Mouse (Mus musculus) c-Kit-positive CD71-positive TER-119-negative erythroid progenitor cells, embryonic 14.5 days (primary cell): ENCODE measurements at regions not wholly inside any gene's neighbourhood (a gene's known extent, or its start where the extent isn't known, plus 50 kb on each side); places are given as distances from the start of the nearest gene placed in this dataset.

ENCODE experiments used
- DNase-seq: peaks from one replicate; pipeline ENCODE4 v3.0.0-alpha.2; 2013; ENCODE audit warnings: low read depth

DNA sequence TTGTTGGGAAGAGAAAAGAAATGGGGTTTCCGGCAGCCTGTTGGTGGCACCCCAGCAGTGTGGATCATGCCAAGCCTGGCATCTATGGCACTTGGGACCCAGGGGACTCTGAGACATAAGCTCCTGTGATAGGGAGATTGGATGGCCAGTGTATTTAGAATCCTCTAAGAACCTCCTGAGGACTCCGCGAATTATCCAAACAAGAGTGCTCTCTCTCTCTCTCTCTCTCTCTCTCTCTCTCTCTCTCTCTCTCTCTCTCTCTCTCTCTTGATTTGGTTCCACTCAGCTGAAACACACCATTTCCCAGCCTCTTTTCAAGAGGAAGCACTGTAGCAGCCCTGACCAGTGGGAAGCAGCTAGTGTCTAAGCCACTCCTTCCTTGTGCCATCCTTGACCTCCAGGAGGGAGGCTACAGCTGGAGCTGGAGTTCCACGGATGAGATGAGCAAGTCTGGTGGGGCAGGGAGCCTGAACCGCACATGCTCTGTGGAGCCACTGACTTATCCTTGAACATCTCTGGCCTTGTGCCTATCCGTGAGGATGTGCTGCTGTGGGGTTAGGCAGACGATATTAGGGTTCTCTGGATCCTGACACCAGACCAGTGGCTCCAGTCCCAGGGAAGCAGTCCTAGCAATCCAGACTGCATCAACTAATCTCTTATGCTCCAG, 232.0 kb upstream of the Zmiz1 start:
- no peak for DNase-seq

GRCm38 (mm10) chr14:25228321-25229047, 230.5 kb upstream of the Zmiz1 start:
- no peak for DNase-seq

- no peak for DNase-seq
Measured at GRCm38 (mm10) chr14:25229569-25229968, 229.4 kb upstream of the Zmiz1 start.

GRCm38 (mm10) chr14:25231881-25232280, 227.1 kb upstream of the Zmiz1 start:
- no peak for DNase-seq

GRCm38 (mm10) chr14:25236421-25236973, 222.5 kb upstream of the Zmiz1 start:
- no peak for DNase-seq

- DNase-seq = no peak
Measured at GRCm38 (mm10) chr14:25239335-25239960, 219.5 kb upstream of the Zmiz1 start.

DNA sequence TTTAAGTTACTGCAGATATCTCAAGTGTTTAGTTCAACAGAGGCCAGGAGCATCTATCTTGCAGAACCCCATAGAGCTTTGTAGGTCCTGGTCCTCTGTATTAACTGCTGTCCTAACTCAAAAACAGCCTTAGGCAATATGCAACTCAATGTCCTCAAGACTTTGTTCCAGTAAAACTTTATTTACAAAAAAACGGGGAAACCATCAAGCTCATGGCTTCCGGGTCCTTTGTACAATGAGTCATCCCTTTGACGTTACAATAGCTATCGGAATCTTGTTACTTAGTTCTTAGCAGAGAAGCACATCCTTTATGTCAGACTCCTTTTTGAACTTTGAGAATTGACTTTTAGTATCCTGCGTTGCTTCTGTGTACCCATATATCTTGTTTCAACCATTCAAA, 216.2 kb upstream of the Zmiz1 start:
- no peak for DNase-seq

DNA sequence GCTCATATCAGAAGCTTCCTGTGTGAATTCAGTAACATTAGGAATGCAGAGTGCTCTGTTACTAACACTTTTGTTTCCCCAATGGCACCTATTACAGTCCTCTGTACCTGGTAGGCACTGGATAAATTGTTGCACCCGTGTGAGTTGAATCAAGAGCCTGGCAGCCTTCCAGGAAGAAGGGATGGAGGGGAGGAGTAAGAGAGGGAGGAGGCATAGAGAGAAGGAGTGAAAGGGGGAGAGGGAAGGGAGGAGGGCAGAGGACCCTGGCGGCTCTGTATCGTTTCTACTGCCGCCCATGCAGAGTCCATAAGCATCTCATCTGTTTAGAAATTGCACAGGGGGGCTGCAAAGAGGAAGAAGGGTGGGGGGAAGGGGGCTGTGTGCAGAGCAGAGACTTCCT, 215.7 kb upstream of the Zmiz1 start:
- no peak for DNase-seq

DNA sequence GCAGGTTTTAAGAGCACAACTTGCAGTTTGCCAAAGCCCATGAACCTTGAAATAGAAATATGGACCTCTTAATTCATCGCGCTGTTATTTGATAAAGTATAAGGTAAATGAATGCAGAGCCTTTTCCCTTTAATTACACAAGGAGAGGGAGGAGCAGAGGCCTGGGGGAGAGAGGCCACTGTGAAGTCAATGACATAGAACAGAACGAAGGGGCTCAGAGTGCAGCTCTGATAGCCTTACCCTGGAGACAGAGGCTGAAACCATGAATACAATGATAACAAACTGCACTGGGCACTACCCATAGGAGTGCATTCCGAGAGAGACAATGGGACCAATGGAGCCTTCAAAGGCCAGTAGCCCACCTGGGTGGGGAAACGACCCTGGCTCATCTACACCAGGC, 215.3 kb upstream of the Zmiz1 start:
- no peak for DNase-seq

DNA sequence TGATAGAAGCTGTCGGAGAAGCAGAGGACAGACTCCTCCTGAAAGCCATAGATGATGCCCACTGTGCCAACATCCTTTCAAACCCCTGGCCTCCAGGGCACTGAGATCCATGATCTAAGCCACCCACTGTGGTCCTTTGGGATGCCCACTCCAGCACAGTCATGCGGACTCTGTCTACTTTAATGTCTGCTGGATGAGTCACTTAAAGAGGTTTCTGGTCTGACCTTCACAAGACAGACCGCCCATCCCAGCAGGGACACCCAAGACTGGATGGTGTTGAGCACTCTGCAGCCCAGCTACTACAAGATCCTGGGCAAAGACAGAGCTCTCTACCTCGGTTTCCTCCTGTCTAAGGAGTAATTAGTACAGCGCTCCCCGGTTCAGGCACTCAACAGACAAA, 214.1 kb upstream of the Zmiz1 start:
- DNase-seq = no peak

- DNase-seq = no peak
Measured at GRCm38 (mm10) chr14:25245691-25246090, 213.3 kb upstream of the Zmiz1 start.

GRCm38 (mm10) chr14:25248941-25249340, 210.0 kb upstream of the Zmiz1 start:
- DNase-seq = no peak

DNA sequence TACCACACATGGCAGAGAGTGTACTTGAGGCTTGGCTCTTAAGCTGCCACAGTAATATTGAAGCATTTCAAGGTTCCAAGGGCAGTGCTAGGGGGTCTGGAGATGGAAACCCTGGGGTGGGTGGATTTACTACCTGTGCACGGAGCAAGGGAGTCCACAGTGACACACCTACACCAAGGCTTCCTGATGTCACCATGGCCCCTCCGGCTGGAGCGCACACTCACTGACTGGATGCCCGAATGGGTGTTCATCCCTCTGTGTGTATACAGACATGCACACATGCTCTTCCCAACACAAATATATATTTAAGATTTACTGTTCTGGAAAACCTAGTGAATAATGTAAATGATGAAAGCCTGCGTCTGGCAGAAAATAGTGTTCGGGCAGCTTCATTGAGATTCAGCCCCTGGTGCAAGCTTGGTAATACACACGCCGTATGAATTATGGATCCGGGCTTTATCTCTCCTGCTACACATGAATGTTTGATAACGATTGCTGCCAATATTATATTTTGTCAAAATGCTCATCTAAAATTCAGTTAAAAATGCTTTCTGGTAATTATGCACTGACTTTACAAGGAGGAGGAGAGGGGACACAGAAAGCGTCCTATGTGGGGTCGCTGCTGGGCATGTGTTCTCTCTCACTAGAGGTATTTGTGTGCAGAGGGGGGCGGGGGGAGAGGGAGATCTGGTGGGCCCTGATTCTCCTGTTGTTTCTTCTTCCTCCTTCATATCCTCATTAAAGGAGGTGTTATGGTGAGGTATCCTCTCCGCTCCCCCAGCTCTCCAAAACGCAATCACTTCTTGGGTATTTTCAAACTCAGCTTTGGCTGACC, 205.8 kb upstream of the Zmiz1 start:
- DNase-seq = no peak

GRCm38 (mm10) chr14:25263121-25263520, 195.9 kb upstream of the Zmiz1 start:
- no peak for DNase-seq

- DNase-seq = no peak
Measured at GRCm38 (mm10) chr14:25266846-25267245, 192.1 kb upstream of the Zmiz1 start.

DNA sequence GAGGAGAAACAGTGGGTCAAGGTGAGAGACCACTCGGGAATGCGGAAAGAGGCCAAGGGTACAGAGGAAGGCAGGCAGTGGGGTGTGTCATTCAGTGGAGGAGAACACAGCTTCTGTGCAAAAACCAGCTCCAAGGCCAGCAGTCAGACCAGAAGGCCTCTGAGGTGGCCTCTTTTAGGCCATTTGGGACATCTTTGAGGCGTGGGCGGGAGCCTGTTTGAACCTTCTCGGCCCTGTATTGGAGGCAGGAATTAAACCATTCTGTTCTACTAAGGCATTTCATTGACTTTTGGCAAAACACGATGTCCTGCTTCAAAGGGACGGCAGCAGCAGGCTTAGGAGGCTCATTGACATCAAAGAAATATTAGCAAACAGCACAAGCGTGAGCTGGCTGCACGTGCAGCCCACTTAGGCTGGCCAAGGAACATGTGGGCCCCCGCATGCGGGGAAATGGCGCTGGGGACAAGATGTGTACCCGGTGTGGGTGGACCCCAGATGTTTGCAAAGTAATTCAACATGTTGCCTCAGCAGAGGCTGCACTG, 190.8 kb upstream of the Zmiz1 start:
- DNase-seq = no peak

DNA sequence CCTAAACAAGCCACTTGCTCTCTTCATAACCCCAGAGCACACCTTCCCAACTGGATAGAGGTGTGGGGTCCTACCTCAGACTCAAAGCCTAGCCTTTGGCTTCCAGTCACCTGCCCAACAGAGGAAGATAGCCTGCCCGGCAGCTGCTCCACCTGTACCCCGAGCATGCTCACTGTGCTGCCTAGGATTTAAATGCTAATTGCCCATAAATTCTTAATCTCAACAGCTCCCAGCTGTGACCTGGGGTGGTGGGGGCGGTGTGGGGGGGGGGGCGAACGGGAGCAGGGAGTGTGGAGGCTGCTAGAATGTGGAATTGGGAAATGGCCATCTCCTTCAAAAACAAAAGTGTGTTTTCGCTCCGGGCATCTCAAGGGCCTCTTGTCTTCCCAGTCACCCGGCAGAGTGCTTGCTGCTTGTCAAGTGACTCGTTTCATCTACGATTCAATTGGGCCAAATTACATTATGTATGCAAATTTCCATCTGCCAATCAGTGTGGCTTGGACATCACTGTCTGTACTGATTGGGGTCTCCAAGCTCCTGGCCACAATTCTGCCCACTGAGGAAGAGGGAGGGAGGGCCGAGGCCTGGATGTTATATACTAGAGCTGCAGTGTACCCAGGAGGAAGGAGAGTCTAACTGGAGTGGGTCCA, 188.6 kb upstream of the Zmiz1 start:
- DNase-seq = no peak

GRCm38 (mm10) chr14:25272366-25273156, 186.4 kb upstream of the Zmiz1 start:
- DNase-seq = no peak

- DNase-seq = no peak
Measured at GRCm38 (mm10) chr14:25279751-25280150, 179.2 kb upstream of the Zmiz1 start.

GRCm38 (mm10) chr14:25292557-25292956, 166.4 kb upstream of the Zmiz1 start:
- no peak for DNase-seq

DNA sequence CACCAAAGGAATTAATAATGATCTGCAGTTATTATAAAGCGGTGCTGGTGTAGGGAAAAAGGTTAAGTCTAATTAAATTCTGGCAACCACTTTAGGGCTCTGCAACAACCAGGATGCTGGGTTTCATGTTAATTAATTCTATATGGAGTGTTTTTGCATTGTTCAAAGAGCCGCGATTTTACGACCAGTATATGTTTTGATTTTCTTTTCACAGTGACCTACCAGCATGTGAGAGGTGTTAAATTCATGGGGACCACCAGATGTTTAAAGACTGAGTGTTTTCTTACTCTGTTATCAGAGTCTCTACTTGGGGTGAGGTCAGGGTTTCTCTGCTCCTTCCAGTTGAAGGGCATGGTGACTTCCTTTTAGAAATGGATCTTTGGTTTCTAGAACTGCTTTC, 164.8 kb upstream of the Zmiz1 start:
- no peak for DNase-seq
